Mouse (Mus musculus) kidney, adult 2 months (tissue): ENCODE data around the gene Orc6. TPM values are rescaled to one million over a fixed set of nuclear protein-coding genes. Genes with fewer than 3 reads are reported as not detected.

ENCODE experiments used
- DNase-seq: peaks from one replicate; pipeline ENCODE4 v3.0.0; 2021
- H3K27ac ChIP-seq: fragments of 200-500 bp; 2 replicates; pipeline ENCODE4 v1.5.1; 2012; ENCODE audit warnings: low read depth, low read length, control low read depth, inconsistent platforms; ENCODE audit not compliant: insufficient read depth
- H3K27me3 ChIP-seq: fragments of 200-500 bp; replicated peaks from 2 replicates; pipeline ENCODE4 v1.6.1; 2012; ENCODE audit warnings: mild to moderate bottlenecking, moderate library complexity, low read length, inconsistent platforms; ENCODE audit not compliant: control insufficient read depth, insufficient read depth
- H3K36me3 ChIP-seq: fragments of 200-500 bp; 2 replicates; pipeline ENCODE4 v1.6.1; 2012; ENCODE audit warnings: mild to moderate bottlenecking, moderate library complexity, low read length, inconsistent platforms; ENCODE audit not compliant: control insufficient read depth, insufficient read depth
- H3K4me1 ChIP-seq: fragments of 200-500 bp; 2 replicates; pipeline ENCODE4 v1.6.1; 2011; ENCODE audit warnings: low read length; ENCODE audit not compliant: control insufficient read depth, insufficient read depth
- H3K4me3 ChIP-seq: fragments of 200-500 bp; 2 replicates; pipeline ENCODE4 v1.5.1; 2011; ENCODE audit warnings: mild to moderate bottlenecking, low read depth, low read length, control low read depth; ENCODE audit not compliant: insufficient read depth
- CTCF ChIP-seq: fragments of 200-500 bp; conservative IDR thresholded peaks from 2 replicates; pipeline ENCODE4 v1.5.1; 2011; ENCODE audit warnings: low read depth, mild to moderate bottlenecking, control low read depth, low read length, moderate library complexity, mixed read lengths; ENCODE audit not compliant: insufficient read depth, insufficient read length
- POLR2A ChIP-seq: fragments of 200-500 bp; IDR thresholded peaks from one replicate; pipeline ENCODE4 v1.6.1; 2011; ENCODE audit warnings: low read depth, low read length, control low read depth
- WGBS: fragments of 180-500 bp; shearing (Covaris S2); methylation state at CpG from one replicate; pipeline ENCODE4 v1.1.7; 2018; 5-methylcytosine and 5-hydroxymethylcytosine counted together
- polyA plus RNA-seq: library from polyadenylated mRNA; depleted of rRNA; stranded (reverse); fragments of >200 nt; gene quantifications from 2 replicates; pipeline ENCODE4 v1.2.3, GENCODE M21; 2012; rRNA removed

Orc6 gene
- polyA plus RNA-seq, 1 experiment = 9.9 TPM

- TF ChIP-seq POLR2A (no peak), CTCF (no peak)
- Histone ChIP-seq H3K4me3 (no peak overlapping the region), H3K27ac (no peak overlapping the region), H3K4me1 (peaks cover 8% of the 10 kb centered on the region), H3K27me3 (no peaks in the 10 kb centered on the region), H3K36me3 (no peaks in the 10 kb centered on the region)
- no peak for DNase-seq
- 67% methylated on average over 6 of the region's 6 CpGs for WGBS
These were observed 36.9 kb downstream of the Orc6 start for GRCm38 (mm10) chr8:85336211-85336933.

GRCm38 (mm10) chr8:85337681-85338080 is 38.2 kb downstream of the Orc6 start:
- no peak for DNase-seq
- H3K36me3 ChIP-seq = no peaks in the 10 kb centered on the region
- H3K27me3 ChIP-seq = no peaks in the 10 kb centered on the region
- H3K27ac ChIP-seq = no peak overlapping the region
- 50% methylated on average over 4 of the region's 4 CpGs for WGBS
- peaks cover 2% of the 10 kb centered on the region; the same call in 1 of the 2 replicates for H3K4me1 ChIP-seq
- no peak for TF ChIP-seq POLR2A
- TF ChIP-seq CTCF = no peak
- no peak overlapping the region for H3K4me3 ChIP-seq

GRCm38 (mm10) chr8:85339871-85340573 is 40.6 kb downstream of the Orc6 start:
- TF ChIP-seq POLR2A = no peak
- no peak for TF ChIP-seq CTCF
- Histone ChIP-seq H3K27ac (no peak overlapping the region), H3K36me3 (no peaks in the 10 kb centered on the region), H3K4me1 (no peaks in the 10 kb centered on the region; the same call in 1 of the 2 replicates), H3K4me3 (no peak overlapping the region), H3K27me3 (no peaks in the 10 kb centered on the region)
- peak; percentile 22 for DNase-seq
- WGBS = 57% methylated on average over 5 of the region's 5 CpGs

GRCm38 (mm10) chr8:85353287-85353686 is 53.9 kb downstream of the Orc6 start:
- Histone ChIP-seq H3K27me3 (no peaks in the 10 kb centered on the region), H3K36me3 (no peaks in the 10 kb centered on the region), H3K27ac (no peak overlapping the region), H3K4me3 (no peak overlapping the region), H3K4me1 (no peaks in the 10 kb centered on the region)
- WGBS = 78% methylated on average over 4 of the region's 4 CpGs
- DNase-seq = no peak
- TF ChIP-seq CTCF (no peak), POLR2A (no peak)

Other genes starting within 250 kb of the Orc6 start
- 32.6 and 39.6 TPM in 2 replicates for gene Fbxw9, start 239.6 kb upstream of the Orc6 start, polyA plus RNA-seq
- 0.91 TPM in 1 of 2 replicates, not detected in the other for gene Gm5741, start 231.7 kb upstream of the Orc6 start, polyA plus RNA-seq
- 26.0 and 30.8 TPM in 2 replicates for gene Dhps, start 227.9 kb upstream of the Orc6 start, polyA plus RNA-seq
- gene Wdr83os, start 218.9 kb upstream of the Orc6 start, polyA plus RNA-seq = 141 and 157 TPM in 2 replicates
- 33.7 and 37.7 TPM in 2 replicates for gene Wdr83, start 218.3 kb upstream of the Orc6 start, polyA plus RNA-seq
- gene Man2b1, start 216.4 kb upstream of the Orc6 start, polyA plus RNA-seq = 111 and 116 TPM in 2 replicates
- gene Zfp791, start 176.5 kb upstream of the Orc6 start, polyA plus RNA-seq = 0.76 and 0.84 TPM in 2 replicates
- not detected in 2 replicates for gene Cks1brt, start 147.7 kb upstream of the Orc6 start, polyA plus RNA-seq
- not detected in 2 replicates for gene Olfr371, start 73.6 kb upstream of the Orc6 start, polyA plus RNA-seq
- 26.0 and 33.3 TPM in 2 replicates for gene Vps35, start 170 bp downstream of the Orc6 start, polyA plus RNA-seq
- 0.62 and 0.77 TPM in 2 replicates for gene Mylk3, start 86.7 kb downstream of the Orc6 start, polyA plus RNA-seq
- 4.2 and 6.9 TPM in 2 replicates for gene 4921524J17Rik, start 133.2 kb downstream of the Orc6 start, polyA plus RNA-seq
- gene Gpt2, start 192.9 kb downstream of the Orc6 start, polyA plus RNA-seq = 51.5 and 55.9 TPM in 2 replicates